Mouse (Mus musculus) lung, adult 18-20 months (tissue): ENCODE data around the gene Pgrmc1.
"Not testable (repeated sequence)": the region's sequence is repeated elsewhere in the genome, so short reads cannot be mapped to it uniquely, and the experiment has no call there.

Experiments used
- DNase-seq, 2 experiments: peaks; one replicate each; pipeline ENCODE4 v3.0.0; 2022; ENCODE audit warnings: mixed read lengths in 2 of 2

The Pgrmc1 gene

DNA sequence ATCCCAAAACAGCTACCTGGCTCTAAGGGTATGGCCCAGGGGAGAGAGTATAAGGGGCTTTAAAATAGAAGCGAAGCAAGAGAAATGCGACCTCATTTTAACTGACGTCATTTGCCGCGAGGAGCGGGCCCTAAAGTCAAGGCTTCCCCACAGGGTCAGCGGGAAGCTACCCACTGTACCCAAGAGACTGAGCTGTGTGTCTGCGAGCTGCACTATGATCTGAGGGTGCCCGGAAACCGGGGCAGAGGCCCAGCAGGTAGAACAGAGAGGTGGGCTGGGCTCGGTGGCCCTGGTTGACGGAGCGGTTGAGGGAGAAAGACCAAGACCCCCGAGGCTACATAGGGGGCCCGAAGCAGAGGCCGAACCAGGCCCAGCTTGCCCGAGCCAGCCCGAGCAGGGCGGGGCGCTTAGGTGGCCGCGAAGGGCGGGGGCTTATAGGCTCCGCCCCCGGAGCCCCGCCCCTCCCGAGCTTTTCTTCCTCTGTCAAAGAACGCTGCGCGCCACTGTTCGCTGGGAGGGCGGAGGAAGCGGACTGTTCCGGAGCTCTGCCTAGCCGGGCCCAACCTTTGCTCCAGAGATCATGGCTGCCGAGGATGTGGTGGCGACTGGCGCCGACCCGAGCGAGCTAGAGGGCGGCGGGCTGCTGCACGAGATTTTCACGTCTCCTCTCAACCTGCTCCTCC is at the start of gene Pgrmc1:
Pgrmc1 (plus strand) TSS at position 500 of the 683 bp plus-strand sequence.
- DNase-seq, result peak; percentile 81 to 84

DNA sequence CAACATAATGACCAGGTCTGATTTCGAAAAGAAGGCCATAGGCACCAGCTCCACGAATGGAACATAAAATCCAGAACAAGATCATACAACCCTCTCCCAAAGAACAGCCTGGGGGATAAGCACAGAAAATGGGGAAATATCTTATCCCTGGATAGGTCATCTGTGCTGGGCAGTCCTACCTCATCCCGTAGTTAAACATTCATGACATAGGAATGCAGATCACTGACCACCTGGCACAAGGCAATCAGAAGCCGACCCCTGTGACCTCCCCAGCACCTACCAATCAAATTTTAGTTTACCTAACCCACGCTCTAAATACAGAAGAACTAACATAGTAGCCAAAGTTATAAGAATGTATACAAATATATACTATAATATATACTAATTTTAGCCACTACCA is 49.2 kb upstream of the Pgrmc1 start:
- no peak for DNase-seq

DNA sequence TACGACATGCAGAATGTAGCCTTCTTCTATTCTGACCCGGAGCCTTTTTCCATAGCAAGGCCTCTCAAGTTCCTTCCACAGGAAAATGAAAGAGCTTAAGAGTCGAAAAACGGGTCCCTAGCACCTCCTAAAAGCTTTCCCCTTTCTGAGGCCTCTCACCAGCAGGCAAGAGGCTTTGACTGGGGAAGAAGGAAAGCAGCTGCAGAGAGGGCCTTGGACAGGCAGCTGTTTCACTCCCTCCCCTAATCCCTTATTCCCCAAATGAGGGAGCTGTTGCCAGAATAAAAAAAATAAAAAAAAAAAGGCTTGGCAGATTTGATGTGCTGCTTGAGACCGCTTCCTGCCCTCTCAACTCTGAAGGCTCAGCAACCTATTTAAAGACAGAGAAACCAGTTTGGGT is 47.1 kb upstream of the Pgrmc1 start:
- DNase-seq, result peak; percentile 6 to 25

DNA sequence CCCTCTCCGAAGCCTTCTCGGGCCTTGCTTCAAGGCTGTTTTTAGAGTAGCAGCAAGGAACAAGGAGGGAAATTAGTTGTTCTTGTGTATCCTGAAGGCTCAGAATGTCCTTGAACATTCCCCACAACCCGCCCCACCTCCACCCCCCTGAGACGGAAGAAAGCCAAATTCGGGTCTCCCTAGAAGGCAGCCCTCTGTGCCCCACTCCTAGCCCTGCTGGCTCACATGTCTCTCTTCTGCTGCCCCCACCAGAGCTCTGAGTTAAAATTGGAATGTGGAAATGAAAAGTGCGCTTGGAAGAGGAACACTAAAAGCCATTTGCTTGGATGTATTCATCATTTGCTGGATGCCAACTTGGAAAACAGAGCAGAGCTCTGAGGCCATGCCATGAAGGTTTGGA is 46.7 kb upstream of the Pgrmc1 start:
- DNase-seq, result no peak

DNA sequence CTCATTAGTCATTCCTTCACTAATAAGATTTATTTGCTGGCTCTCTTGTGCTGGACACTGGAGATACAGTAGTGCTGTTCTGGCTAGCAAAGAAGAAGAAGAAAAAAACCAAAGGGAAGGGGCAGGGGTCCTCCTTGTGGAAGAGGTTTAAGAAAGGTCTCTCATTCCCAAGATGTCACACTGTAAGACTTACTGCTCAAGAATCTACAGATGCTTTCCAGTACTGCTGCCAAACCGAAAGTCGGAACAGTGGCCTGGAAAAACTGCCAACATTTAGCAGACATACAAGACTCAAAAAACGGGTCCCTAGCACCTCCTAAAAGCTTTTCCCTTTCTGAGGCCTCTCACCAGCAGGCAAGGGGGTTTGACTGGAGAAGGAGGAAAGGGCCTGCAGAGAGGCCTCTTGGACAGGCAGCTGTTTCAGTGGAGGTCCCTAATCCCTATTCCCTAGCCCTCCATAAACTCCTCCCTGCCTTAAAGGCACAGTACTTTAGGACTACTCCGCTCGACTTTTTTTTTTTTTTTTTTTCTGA is 45.9 kb upstream of the Pgrmc1 start:
- peak; percentile 32 to 55 for DNase-seq

DNA sequence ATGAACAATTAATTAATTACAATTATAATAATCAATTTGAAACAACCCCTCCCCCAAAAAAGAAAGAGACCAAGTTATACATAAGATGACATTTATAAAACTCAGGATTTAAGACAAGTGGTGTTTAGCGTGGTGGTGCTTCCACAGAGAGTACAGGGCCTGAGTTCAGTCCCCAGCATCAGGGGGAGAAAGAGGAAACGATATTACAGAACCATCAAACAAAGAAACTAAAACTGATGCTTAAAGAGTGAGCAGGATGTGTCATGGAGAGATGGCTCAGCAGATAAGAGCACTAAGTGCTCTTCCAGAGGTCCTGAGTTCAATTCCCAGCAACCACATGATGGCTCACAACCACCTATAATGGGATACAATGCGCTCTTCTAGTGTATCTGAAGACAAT is 45.3 kb upstream of the Pgrmc1 start:
- no peak for DNase-seq

DNA sequence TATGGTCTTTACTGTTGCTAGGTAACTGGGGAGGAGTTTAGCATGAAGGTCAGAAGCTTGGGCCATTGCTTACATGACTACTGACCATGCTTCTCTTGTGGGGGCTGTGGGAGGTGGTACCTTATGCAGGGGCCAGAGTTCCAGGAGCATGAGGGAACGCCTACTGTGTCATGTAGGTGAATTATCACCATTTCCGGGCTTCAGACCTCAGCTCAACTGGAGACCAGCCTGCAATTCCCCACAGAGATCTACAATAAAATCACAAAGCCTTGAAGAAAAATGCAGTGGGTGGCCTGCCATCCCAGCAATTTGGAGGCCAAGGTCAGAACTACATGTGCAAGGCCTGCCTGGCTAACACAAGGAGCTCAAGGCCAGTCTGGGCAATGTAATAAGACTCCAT is 42.8 kb upstream of the Pgrmc1 start:
- not testable (repeated sequence) for DNase-seq

DNA sequence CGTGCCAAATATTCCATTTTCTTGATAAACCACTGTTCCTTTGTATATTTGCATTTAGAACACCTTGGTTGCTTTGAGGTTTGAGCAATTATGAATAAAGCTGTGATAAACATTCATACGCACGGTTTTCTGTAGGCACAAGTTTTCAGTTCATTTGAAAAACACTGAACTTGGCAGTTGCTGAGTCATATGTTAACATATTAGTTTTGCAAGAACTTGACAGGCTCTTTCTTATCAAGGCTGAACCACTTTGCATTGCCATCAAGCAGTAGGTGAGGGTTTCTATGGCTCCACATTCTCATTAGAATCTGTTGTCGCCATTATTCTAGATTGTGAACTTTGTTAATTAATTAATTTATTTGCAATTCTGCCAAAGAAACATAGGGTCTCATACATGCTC is 37.8 kb upstream of the Pgrmc1 start:
- no peak for DNase-seq

DNA sequence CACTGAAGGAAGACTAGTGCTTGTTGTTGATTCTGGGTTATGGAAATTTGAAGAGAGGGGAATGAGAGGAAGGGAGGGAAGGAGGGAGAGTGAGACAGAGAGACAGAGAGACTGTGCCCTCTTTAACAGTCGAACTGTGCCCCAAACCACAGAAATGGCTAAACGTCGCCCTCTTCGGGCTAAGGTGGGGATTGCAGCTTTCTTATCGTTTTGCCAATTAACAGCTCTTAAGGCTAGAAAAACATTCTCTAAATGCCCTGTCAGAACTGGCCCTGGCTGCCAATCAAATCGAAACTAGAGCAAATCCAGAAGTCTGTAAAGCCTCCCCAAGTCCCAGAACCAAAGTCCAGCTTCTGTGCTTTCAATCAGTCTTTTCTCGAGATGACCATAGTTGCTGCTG is 36.4 kb upstream of the Pgrmc1 start:
- DNase-seq, result peak; percentile 57 to 65

DNA sequence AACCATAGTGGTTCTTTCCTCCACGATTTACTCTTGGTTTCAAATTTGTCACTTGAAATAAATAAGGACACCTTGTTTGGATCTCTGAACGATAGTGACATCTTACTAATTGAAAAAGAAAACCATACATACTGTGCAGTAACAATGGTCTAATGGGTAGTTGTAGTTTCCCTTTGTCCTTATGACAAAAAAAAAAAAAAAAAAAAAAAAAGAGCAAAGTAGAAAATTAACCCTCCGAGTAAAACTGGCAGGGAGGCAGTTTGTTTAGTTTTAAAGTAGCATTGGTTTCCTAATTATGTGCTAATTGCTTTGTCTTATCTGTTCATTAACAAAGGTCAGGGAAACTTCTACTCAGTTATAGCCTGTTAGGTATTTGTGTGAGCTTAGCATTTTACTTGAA is 35.9 kb upstream of the Pgrmc1 start:
- DNase-seq, result no peak

DNA sequence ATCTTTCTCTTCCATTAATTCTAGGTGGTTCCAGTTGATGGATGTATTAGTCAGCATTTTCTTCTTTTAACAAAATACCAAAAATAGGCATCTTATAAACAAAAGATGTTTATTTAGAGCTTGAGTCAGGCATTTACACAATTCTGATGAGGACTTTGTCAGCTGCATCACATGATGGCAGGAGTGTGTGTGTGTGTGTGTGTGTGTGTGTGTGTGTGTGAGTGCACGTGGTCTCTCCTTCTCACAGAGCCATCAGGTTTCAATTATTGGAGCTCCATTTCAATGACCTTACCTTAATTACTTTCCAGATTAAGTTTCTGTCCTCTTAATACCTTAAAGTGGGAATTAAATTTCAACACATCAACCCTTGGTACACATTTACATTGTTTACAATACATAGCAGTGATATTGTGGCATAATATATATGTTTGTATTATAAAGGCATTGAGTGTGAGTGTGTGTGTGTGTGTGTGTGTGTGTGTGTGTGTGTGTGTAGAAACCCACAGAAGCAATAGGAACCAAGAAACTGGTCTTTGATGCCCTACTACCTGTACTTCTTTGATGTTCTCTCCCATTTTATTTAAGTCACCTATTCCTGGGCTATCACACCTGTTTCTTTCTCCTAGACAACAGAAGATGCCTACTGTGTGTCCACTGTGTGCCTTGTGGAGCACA is 11.2 kb upstream of the Pgrmc1 start:
- no peak for DNase-seq

DNA sequence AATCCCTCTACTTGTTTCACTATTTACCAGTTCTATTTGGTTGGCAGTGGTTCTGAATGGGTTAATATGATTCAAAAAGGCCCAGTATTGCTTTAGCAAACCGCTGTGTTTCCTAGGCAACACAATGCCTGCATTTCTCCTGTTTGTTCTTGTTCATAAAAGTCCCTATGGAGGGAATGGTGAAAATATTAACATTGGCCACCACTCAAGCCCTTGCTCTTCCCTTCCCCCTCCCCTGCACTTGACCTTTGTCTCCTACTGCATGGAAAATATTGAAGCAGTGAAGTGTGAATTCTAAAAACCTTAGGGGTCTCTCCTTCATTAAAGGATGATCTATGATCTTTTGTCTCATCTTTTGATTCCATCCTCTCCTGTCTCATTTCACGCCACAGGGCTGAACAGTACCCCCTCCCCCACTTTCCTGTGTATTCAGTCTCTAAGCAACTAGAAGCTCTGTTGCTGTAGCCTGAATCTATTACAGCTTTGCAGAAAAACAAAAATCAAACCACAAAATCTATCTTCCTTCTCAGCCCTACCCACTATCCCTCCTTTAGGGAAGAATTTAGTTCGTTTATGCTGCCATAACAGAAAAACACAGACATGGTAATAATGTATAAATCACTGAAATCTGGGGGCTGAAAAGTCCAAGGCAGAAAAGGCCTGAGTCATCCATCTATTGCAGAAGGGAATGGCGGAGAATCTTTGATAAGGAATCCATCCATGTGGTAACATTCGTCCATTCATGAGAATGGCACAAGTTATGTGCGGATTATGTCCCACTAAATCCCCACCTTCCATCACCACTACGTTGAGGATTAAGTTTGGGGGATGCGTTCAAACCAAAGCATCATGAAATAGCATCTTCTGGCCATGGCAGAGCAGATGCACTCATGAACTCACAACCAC is 10.4 kb upstream of the Pgrmc1 start:
- DNase-seq, result peak; percentile 8 to 13

DNA sequence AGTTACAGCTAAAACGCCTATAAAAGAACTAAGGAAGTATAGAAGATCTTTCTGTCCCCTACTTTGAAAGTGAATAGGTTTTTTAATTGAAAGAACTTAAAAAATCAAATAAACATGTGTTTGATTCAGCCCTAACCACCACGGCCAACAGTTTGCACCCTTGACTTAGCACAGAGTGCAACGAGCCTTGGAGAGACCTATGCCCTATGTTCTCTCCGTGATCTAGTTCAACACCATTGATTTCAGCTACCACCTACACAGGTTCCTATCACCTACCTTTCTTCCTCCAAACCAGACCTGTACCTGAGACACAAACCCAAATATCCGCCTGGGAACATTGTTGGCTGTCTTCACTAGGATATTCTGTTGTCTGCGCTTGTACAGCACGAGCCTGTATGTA is 7.7 kb upstream of the Pgrmc1 start:
- no peak for DNase-seq

DNA sequence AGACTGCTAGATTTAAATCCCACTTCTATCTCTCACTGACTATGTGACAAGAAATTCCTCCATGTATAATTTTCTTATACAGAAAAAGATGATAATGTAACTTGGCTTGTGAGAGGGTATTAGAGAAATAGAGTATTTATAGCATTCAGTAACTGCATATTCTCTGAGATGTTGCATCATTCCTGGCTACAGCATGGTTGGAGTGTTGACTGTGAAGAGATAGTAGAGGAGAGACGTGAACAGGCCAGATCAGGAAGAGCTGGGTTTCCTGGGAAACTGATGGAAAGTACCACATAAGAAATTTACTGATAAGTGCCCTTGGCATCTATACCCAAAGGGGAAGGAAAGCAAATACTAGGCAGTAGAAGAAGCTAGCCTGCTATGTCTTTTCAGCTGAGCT is 6.9 kb upstream of the Pgrmc1 start:
- no peak for DNase-seq

DNA sequence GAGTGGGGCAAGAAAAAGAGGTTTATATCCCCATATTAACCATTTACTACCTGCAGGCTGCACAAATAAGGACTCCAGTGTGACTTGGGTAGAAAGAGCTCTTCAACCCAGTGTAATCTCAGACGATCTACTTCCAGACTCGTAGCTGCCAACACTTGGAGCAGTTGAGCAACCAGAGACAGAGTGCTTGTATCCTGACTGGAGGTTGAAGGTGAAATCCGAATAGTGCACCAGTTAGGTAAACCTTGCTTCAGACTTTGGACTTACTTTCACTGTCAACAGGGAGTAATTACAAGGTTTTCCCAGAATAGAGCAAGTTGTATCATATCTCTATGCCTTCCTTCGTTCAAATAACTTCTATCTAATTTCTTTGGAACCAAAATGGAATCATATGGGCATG is 6.5 kb upstream of the Pgrmc1 start:
- DNase-seq, result no peak

DNA sequence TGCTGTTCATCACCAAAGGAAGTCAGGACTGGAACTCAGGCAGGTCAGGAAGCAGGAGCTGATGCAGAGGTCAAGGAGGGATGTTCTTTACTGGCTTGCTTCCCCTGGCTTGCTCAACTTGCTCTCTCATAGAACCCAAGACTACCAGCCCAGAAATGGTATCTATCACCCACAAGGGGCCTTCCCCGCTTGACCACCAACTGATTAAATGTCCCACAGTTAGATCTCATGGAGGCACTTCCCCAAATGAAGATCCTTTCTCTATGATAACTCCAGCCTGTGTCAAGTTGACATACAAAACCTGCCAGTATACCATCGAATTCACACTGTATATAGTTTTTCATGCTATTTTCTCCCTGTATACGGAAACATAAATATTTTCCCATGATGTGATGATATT is 2.8 kb upstream of the Pgrmc1 start:
- no peak for DNase-seq

DNA sequence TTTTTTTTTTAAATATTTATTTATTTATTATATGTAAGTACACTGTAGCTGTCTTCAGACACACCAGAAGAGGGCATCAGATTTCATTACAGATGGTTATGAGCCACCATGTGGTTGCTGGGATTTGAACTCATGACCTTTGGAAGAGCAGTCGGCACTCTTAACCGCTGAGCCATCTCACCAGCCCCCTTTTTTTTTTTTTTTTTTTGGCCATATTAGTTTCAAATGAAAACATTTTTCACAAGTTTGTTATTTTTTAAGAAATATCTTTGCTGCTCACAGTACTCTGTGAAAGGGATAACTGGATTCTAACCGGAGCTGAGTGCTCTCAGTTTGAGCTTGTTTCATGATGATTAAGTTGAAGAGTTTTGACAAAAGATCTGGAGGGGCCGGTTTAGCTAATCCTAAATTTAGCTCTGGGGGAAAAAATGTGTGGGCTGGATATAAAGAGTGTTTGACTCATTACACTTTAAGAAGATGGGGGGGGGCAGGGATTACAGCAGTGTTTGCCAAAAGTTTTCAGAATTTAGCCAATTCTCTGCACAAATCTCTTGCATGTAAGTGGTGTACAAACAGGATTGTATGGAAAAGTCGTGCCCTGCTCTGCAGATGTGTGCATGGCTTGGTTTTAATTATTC is 1.4 kb upstream of the Pgrmc1 start:
- DNase-seq, result not testable (repeated sequence)

DNA sequence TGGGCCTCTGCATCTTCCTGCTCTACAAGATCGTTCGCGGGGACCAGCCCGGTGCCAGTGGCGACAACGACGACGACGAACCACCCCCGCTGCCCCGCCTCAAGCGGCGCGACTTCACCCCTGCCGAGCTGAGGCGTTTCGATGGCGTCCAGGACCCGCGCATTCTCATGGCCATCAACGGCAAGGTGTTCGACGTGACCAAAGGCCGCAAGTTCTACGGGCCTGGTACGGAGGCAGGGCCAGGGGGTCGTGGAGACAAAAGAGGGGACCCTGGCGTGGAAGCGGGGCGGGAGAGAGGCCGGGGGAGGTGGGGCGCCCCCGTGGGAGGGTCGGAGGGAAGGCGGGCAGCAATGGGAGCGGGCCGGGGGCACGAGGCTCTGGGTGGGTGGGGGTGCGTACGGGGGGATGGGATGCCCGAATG is 394 bp downstream of the Pgrmc1 start:
- DNase-seq, result no peak

DNA sequence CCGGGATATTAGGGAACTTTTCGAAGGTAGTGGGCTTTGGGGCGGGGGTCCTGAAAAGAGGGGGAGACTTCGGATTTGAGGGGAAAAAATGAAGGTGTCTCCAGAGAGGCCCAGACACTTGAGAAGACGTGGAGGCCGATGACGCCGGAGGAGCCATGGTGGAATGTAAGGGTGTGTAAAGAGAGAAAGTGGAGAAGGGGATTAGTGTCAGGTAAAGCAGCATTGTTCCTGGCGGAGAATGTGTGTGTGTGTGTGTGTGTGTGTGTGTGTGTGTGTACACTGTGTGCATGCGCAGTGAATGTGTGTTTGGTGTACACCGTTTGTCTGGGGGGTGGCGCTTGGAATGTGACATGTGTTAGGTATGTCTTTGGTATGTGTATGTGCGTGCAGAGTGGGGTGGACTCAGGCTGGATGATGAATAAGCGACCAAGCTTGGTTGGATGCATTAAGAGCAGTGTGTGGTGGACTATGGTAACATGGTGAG is 897 bp downstream of the Pgrmc1 start:
- DNase-seq, result peak; percentile 28 to 29

DNA sequence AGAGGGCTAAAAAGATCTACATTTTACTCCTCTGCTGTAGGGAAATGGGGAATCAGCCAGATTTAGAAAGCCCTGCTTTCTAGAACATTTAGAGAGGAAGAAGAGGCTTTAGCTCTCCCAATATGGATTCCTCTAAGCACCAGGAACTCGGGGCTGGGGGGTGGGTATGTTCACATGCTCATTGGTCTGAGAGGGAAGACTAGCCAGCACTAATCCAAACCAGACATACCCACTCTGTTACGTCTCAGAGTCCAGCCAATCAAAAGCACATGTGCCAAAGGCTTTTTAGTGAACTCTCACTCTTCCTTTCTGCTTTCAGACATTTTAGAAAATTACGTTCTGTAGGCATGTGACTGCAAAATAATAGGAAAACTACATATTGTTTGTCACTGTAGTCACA is 1.6 kb downstream of the Pgrmc1 start:
- no peak for DNase-seq

DNA sequence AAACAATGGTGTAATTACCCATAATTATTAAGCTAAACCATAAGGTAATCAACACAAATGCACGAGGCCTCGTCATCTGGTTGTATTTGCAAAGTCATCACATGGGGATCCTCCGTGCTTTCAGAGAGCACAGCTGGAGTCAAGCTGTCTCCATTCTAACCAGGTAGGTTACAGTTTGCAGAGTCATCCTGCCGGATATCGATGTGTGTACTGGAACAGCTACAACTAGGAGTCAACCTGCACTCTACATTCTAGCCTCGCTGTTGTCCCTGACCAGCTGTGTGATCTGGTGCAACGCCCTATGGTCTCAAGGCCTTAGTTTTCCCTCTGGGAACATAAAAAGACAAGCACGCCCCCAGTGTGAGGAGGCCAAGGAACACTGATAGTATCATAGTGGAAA is 2.1 kb downstream of the Pgrmc1 start:
- DNase-seq, result no peak

DNA sequence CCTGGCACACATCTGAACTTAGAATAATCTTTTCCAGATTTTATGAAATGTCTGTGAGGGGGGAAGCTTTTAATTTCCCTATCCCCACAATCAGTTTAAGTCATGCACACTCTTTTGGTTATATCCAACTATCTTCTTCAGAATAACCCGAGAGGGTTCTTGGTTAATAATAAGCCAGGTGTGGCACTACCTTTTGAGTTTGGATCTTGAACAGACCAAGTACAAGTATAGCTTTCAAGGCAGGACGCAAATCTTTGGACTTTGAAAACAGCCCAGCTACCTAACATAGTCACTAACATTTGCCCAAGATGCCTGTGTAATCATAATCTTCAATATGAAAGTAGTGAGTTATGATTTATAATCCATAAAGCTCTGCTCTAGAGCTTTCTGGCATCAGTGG is 4.9 kb downstream of the Pgrmc1 start:
- no peak for DNase-seq

DNA sequence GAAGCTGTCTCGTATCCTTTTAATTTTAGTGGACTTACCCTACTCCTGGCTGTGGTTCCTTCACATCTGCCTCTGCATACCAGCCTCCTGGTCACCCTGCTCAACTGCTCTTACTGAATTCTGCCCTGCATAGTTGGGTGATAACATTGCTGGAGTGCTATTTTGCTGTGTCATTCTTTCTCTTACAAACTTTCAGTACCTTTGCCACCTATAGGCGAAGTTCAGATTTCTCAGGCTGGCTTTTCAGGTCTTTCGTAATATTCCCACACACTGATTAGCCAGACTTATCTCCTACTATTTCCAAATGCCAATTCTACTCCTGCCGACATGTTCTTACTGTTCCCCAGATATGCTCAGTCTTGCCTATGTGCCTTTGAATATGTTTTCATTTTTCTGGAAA is 6.0 kb downstream of the Pgrmc1 start:
- DNase-seq, result peak in 1 of 2 experiments; percentile 8
